Mouse (Mus musculus) liver, adult 2 months (tissue): ENCODE measurements around the gene Tmem190.

Experiments
- CTCF ChIP-seq: fragments of 200-500 bp; IDR thresholded peaks from 2 replicates; pipeline ENCODE4 v1.5.1; 2011; ENCODE audit warnings: low read depth, low read length, control low read depth
- POLR2A ChIP-seq: fragments of 200-500 bp; IDR thresholded peaks from 2 replicates; pipeline ENCODE4 v1.6.1; 2011; ENCODE audit warnings: low read length, control low read depth; ENCODE audit not compliant: insufficient read depth; ENCODE audit errors: extremely low read depth

- TF ChIP-seq POLR2A (no peak), CTCF (peak; percentile 46)
These were observed 6.0 kb downstream of the Tmem190 start for GRCm38 (mm10) chr7:4788499-4789435.
